Comparison of ENCODE assay signal across 9 mouse cellular contexts in genomic region chr10:126919067-126919466, GRCm38 (mm10). TPM values are rescaled to one million over a fixed set of nuclear protein-coding genes. Genes with fewer than 3 reads are reported as not detected.
A peak's percentile ranks its signal among the peaks of the same experiment; 100 is the strongest.
DNase-seq lines count a peak whose midpoint lies in the region; ATAC-seq and TF ChIP-seq lines count a peak whose summit lies in the region.
"Had no signal": no experiment of that assay in that cellular context is flagged by ENCODE, and none has a peak within 500 bp of the region (broad histone marks: within the 10 kb centered on the region; RNA-seq: fewer than 3 reads in every experiment).

No protein-coding gene starts in this region.

- 3% methylated on average over 9 of the region's 9 CpGs for WGBS in heart, embryonic 13.5 days
- under 1% methylated on average over 9 of the region's 9 CpGs for WGBS in kidney, postnatal 0 days
- WGBS in liver, adult 2 months: under 1% methylated on average over 9 of the region's 9 CpGs
- 2% methylated on average over 9 of the region's 9 CpGs for whole genome bisulfite sequencing in stomach, embryonic 14.5 days

- no peaks in the 10 kb centered on the region for H3K4me1 ChIP-seq in bone marrow macrophage, adult 2 months (ENCODE audit: control insufficient read depth, insufficient read depth, low read length)
- peaks cover 3% of the 10 kb centered on the region; the same call in 1 of the 2 replicates for H3K4me1 ChIP-seq in heart, embryonic 13.5 days
- H3K4me1 ChIP-seq in kidney, postnatal 0 days (replicated peaks; ENCODE audit: insufficient read depth, low read length): no peaks in the 10 kb centered on the region
- H3K4me1 ChIP-seq in liver, adult 2 months (ENCODE audit: control insufficient read depth, insufficient read depth, low read length): no peaks in the 10 kb centered on the region
- H3K4me1 ChIP-seq in stomach, embryonic 14.5 days (ENCODE audit: control insufficient read depth, insufficient read depth, low read length): no peaks in the 10 kb centered on the region
- H3K4me1 ChIP-seq: embryonic facial prominence, embryonic 12.5 days had no signal

- H3ac ChIP-seq in C2C12 (ENCODE audit: control insufficient read depth, insufficient read length, low read depth): no peak overlapping the region

- no peaks in the 10 kb centered on the region for H3K79me2 ChIP-seq in C2C12 (ENCODE audit: control insufficient read depth, insufficient read depth)
- H3K79me2 ChIP-seq in liver, adult 2 months (ENCODE audit: control insufficient read depth, insufficient read depth, low read length): no peaks in the 10 kb centered on the region

- H3K4me2 ChIP-seq in heart, embryonic 13.5 days: no peak overlapping the region
- no peak overlapping the region for H3K4me2 ChIP-seq in kidney, postnatal 0 days (ENCODE audit: low read length)
- no peak overlapping the region for H3K4me2 ChIP-seq in stomach, embryonic 14.5 days (replicated peaks; ENCODE audit: low read depth, low read length)
- H3K4me2 ChIP-seq: embryonic facial prominence, embryonic 12.5 days had no signal

- peak; percentile 96 for DNase-seq in kidney, postnatal 0 days (ENCODE audit: low spot score)
- peak; percentile 76 for DNase-seq in liver, adult 2 months (ENCODE audit: extremely low read depth, low read depth, low spot score)
- DNase-seq in natural killer cell, adult 2 months (ENCODE audit: low spot score in 2 of 2): peak; percentile 91 to 94

- H3K79me3 ChIP-seq in C2C12 (ENCODE audit: low read depth): no peaks in the 10 kb centered on the region

- peak; percentile 98 for TF ChIP-seq CTCF in C2C12 (IDR thresholded peaks at IDR 0.05; ENCODE audit: control insufficient read depth, insufficient read depth, insufficient read length)
- peak; percentile 99 for TF ChIP-seq CTCF in bone marrow macrophage, adult 2 months (IDR thresholded peaks at IDR 0.05; ENCODE audit: low read depth, low read length)
- peak; percentile 100 for TF ChIP-seq CTCF in kidney, postnatal 0 days (IDR thresholded peaks at IDR 0.05; ENCODE audit: low read depth)
- TF ChIP-seq CTCF in liver, adult 2 months (IDR thresholded peaks at IDR 0.05; ENCODE audit: low read depth, low read length): peak; percentile 100

- H3K27ac ChIP-seq in bone marrow macrophage, adult 2 months (ENCODE audit: insufficient read depth, low read depth, low read length): no peak overlapping the region
- no peak overlapping the region for H3K27ac ChIP-seq in heart, embryonic 13.5 days (replicated peaks)
- H3K27ac ChIP-seq in kidney, postnatal 0 days: no peak overlapping the region
- H3K27ac ChIP-seq in liver, adult 2 months (replicated peaks; ENCODE audit: insufficient read depth, low read depth, low read length): no peak overlapping the region
- H3K27ac ChIP-seq in stomach, embryonic 14.5 days (ENCODE audit: low read length): no peak overlapping the region
- H3K27ac ChIP-seq: embryonic facial prominence, embryonic 12.5 days had no signal

- H3K4me3 ChIP-seq in C2C12 (ENCODE audit: insufficient read depth, poor library complexity, severe bottlenecking): no peak overlapping the region
- H3K4me3 ChIP-seq in bone marrow macrophage, adult 2 months (ENCODE audit: insufficient read depth, low read length): no peak overlapping the region
- no peak overlapping the region for H3K4me3 ChIP-seq in heart, embryonic 13.5 days
- H3K4me3 ChIP-seq in kidney, postnatal 0 days (replicated peaks; ENCODE audit: low read depth, low read length): no peak overlapping the region
- H3K4me3 ChIP-seq in liver, adult 2 months (ENCODE audit: insufficient read depth, low read depth, low read length): no peak overlapping the region
- H3K4me3 ChIP-seq in stomach, embryonic 14.5 days (ENCODE audit: low read depth, low read length): no peak overlapping the region
- H3K4me3 ChIP-seq: embryonic facial prominence, embryonic 12.5 days had no signal

- H3K9me3 ChIP-seq in heart, embryonic 13.5 days: peaks cover 10% of the 10 kb centered on the region; the same call in 1 of the 2 replicates
- H3K9me3 ChIP-seq in kidney, postnatal 0 days (replicated peaks; ENCODE audit: low read length): no peaks in the 10 kb centered on the region
- H3K9me3 ChIP-seq in stomach, embryonic 14.5 days (ENCODE audit: control insufficient read depth, low read depth, low read length): 0 out of 2 replicates have a peak, but pooled peaks cover 5% of the 10 kb centered on the region
- H3K9me3 ChIP-seq: embryonic facial prominence, embryonic 12.5 days had no signal

- H3K27me3 ChIP-seq in C2C12 (ENCODE audit: control insufficient read depth, insufficient read depth, insufficient read length): peaks cover 5% of the 10 kb centered on the region
- H3K27me3 ChIP-seq in heart, embryonic 13.5 days (replicated peaks): peaks cover 7% of the 10 kb centered on the region
- no peaks in the 10 kb centered on the region for H3K27me3 ChIP-seq in kidney, postnatal 0 days (ENCODE audit: insufficient read depth, low read length)
- H3K27me3 ChIP-seq in liver, adult 2 months (ENCODE audit: control insufficient read depth, insufficient read depth, low read length): no peaks in the 10 kb centered on the region
- no peaks in the 10 kb centered on the region for H3K27me3 ChIP-seq in stomach, embryonic 14.5 days (ENCODE audit: control insufficient read depth, insufficient read depth, low read length)

- peak; percentile 92 for ATAC-seq in erythroblast, adult 5-6 weeks (replicated peaks; ENCODE audit: low FRiP score, poor library complexity, severe bottlenecking)
- ATAC-seq in heart, embryonic 13.5 days (ENCODE audit: extremely low read depth, insufficient number of reproducible peaks, low FRiP score, low TSS enrichment): peak; percentile 59; the same call in 1 of the 2 replicates
- ATAC-seq in kidney, postnatal 0 days (replicated peaks; ENCODE audit: low FRiP score, low read depth): peak; percentile 67
- ATAC-seq in stomach, embryonic 14.5 days (ENCODE audit: insufficient number of reproducible peaks, insufficient read depth, low FRiP score, low read depth): peak; percentile 71; the same call in 1 of the 2 replicates

- no peak for TF ChIP-seq POLR2A in bone marrow macrophage, adult 2 months (IDR thresholded peaks at IDR 0.05; ENCODE audit: borderline replicate concordance, low read depth, low read length)
- no peak for TF ChIP-seq POLR2A in liver, adult 2 months (IDR thresholded peaks at IDR 0.05; ENCODE audit: extremely low read depth, insufficient read depth, low read length)

- no peaks in the 10 kb centered on the region for H3K36me3 ChIP-seq in C2C12 (ENCODE audit: control insufficient read depth, insufficient read depth)
- H3K36me3 ChIP-seq in heart, embryonic 13.5 days: no peaks in the 10 kb centered on the region
- H3K36me3 ChIP-seq in kidney, postnatal 0 days (ENCODE audit: insufficient read depth, low read length): no peaks in the 10 kb centered on the region
- no peaks in the 10 kb centered on the region for H3K36me3 ChIP-seq in liver, adult 2 months (ENCODE audit: control insufficient read depth, insufficient read depth, low read length)
- no peaks in the 10 kb centered on the region for H3K36me3 ChIP-seq in stomach, embryonic 14.5 days (ENCODE audit: control insufficient read depth, insufficient read depth, low read length)
- H3K36me3 ChIP-seq: embryonic facial prominence, embryonic 12.5 days had no signal

- no peak overlapping the region for H3K9ac ChIP-seq in heart, embryonic 13.5 days
- H3K9ac ChIP-seq in kidney, postnatal 0 days (ENCODE audit: low read depth, low read length): no peak overlapping the region
- no peak overlapping the region for H3K9ac ChIP-seq in liver, adult 2 months (ENCODE audit: low read depth, low read length)
- H3K9ac ChIP-seq in stomach, embryonic 14.5 days (replicated peaks; ENCODE audit: low read depth, low read length): no peak overlapping the region
- H3K9ac ChIP-seq: embryonic facial prominence, embryonic 12.5 days had no signal

TF ChIP-seq in C2C12, 6 proteins besides CTCF, POLR2A, EP300 and RAD21:
- peak; percentile 54 for TF ChIP-seq MAX (IDR thresholded peaks at IDR 0.05)
- no peak for TF ChIP-seq MYOG (IDR thresholded peaks at IDR 0.05; ENCODE audit: control insufficient read depth, extremely low read depth, insufficient read length)
- TF ChIP-seq FOSL1 (IDR thresholded peaks at IDR 0.05; ENCODE audit: insufficient read depth, low read length, poor library complexity, severe bottlenecking): no peak
- no peak for TF ChIP-seq CEBPB (IDR thresholded peaks at IDR 0.05; ENCODE audit: low read depth)
- no peak for TF ChIP-seq USF1 (IDR thresholded peaks at IDR 0.05; ENCODE audit: low read depth)
- no peak for TF ChIP-seq MYOD1 (IDR thresholded peaks at IDR 0.05; ENCODE audit: control insufficient read depth, insufficient read length, low read depth)

RNA-seq across cellular contexts. Expression of gene Atp23, which starts 17.9 kb away (rescaled TPM):
- polyA plus RNA-seq in C2C12 (2012; fragmentation: generic; extraction: Trizol): 13.4 TPM
- 3.7 and 5.0 TPM in 2 replicates for polyA plus RNA-seq in bone marrow macrophage, adult 2 months (2012; ENCODE audit: insufficient read depth, insufficient read length, missing spikeins)
- 0.38 and 2.3 TPM in 2 replicates for total RNA-seq in erythroblast, adult 5-6 weeks (2015; ENCODE audit: low replicate concordance)
- 0.09 and 0.98 TPM in 2 replicates for total RNA-seq in erythroblast, adult 5-6 weeks (2017; ENCODE audit: low replicate concordance)
- polyA plus RNA-seq in heart, embryonic 13.5 days (2015; fragmentation: Nextera tagmentation; extraction: Ambion mirVana): 6.4 and 8.6 TPM in 2 replicates
- 20.5 and 22.6 TPM in 2 replicates for polyA plus RNA-seq in kidney, postnatal 0 days (2015; fragmentation: Nextera tagmentation; extraction: Ambion mirVana)
- 5.9 and 8.3 TPM in 2 replicates for total RNA-seq in liver, adult 2 months (2014; rRNA removed)
- 5.5 and 6.4 TPM in 2 replicates for polyA plus RNA-seq in liver, adult 2 months (2012; rRNA removed)
- polyA plus RNA-seq in stomach, embryonic 14.5 days (2014; fragmentation: Nextera tagmentation; extraction: Ambion mirVana): 19.0 and 20.3 TPM in 2 replicates

RNA-seq across cellular contexts. Expression of gene Ctdsp2, which starts 59.5 kb away (rescaled TPM):
- 57.5 TPM for polyA plus RNA-seq in C2C12 (2012; fragmentation: generic; extraction: Trizol)
- 117 and 123 TPM in 2 replicates for polyA plus RNA-seq in bone marrow macrophage, adult 2 months (2012; ENCODE audit: insufficient read depth, insufficient read length, missing spikeins)
- total RNA-seq in erythroblast, adult 5-6 weeks (2015; ENCODE audit: low replicate concordance): 19.6 and 29.3 TPM in 2 replicates
- 16.5 and 20.9 TPM in 2 replicates for total RNA-seq in erythroblast, adult 5-6 weeks (2017; ENCODE audit: low replicate concordance)
- 37.1 and 39.6 TPM in 2 replicates for polyA plus RNA-seq in heart, embryonic 13.5 days (2015; fragmentation: Nextera tagmentation; extraction: Ambion mirVana)
- polyA plus RNA-seq in kidney, postnatal 0 days (2015; fragmentation: Nextera tagmentation; extraction: Ambion mirVana): 62.4 and 68.5 TPM in 2 replicates
- total RNA-seq in liver, adult 2 months (2014; rRNA removed): 18.4 and 25.7 TPM in 2 replicates
- polyA plus RNA-seq in liver, adult 2 months (2012; rRNA removed): 23.1 and 29.3 TPM in 2 replicates
- 103 and 107 TPM in 2 replicates for polyA plus RNA-seq in stomach, embryonic 14.5 days (2014; fragmentation: Nextera tagmentation; extraction: Ambion mirVana)
